Mouse (Mus musculus): Measurements from ENCODE around the gene Ncf2. TPM values are rescaled to one million over a fixed set of nuclear protein-coding genes. Genes with fewer than 3 reads are reported as not detected.

Gene Ncf2
- total and polyA plus RNA-seq, 2 experiments from 2014 or later, result 1.6 to 1.8 TPM

DNA sequence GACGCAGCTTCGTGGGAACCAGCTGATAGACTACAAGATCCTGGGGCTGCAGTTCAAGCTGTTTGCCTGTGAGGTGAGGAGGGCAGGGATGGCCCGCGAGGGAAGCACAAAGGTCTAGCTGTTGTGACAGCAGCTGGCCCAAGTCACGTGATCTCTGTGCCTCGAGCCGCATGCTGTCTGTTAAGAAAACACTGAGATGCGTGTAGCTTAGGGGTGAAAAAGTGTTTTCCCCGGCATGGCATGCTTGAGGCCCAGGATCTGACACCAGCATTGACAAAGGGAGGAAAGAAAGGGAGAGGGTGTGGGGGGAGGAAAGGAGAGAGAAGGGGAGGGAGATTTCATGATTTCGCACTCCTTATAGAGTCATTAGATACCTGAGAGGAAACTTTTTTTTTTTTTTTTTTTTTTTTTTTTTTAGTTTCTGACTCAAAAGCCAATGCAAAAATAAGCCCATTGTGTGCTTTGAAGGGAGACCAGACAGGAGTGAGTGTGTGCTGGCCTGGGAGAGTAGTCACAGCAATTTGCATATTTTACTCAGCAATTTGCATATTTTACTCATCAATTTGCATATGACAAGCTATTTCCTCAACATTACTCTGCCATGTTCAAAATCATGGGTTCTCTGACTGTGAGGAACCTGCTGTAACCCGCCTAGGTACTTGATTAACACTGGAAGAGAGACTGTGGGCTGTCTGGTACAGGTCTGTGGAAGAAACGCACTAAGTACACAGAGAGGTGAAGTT lies 17.2 kb downstream of the Ncf2 start:
- Histone ChIP-seq H3K27ac (ENCODE audit: low read depth, low read length) (no peak overlapping the region), H3K9me3 (ENCODE audit: low read length) (no peaks in the 10 kb centered on the region), H3K27me3 (ENCODE audit: insufficient read depth, low read length) (no peaks in the 10 kb centered on the region), H3K36me3 (ENCODE audit: insufficient read depth, low read length) (no peaks in the 10 kb centered on the region), H3K9ac (replicated peaks; ENCODE audit: low read length, poor library complexity, severe bottlenecking) (no peak overlapping the region), H3K4me3 (ENCODE audit: low read depth, low read length) (no peak overlapping the region), H3K4me2 (ENCODE audit: low read depth, low read length, poor library complexity, severe bottlenecking) (no peak overlapping the region), H3K4me1 (ENCODE audit: insufficient read depth, low read length) (no peaks in the 10 kb centered on the region)
- no peak for TF ChIP-seq CTCF (IDR thresholded peaks at IDR 0.05)
- 18% methylated on average over 12 of the region's 12 CpGs for WGBS
- no peak; the same call in none of the 2 replicates for ATAC-seq (ENCODE audit: low FRiP score)
- DNase-seq (ENCODE audit: low spot score), result peak; percentile 41

DNA sequence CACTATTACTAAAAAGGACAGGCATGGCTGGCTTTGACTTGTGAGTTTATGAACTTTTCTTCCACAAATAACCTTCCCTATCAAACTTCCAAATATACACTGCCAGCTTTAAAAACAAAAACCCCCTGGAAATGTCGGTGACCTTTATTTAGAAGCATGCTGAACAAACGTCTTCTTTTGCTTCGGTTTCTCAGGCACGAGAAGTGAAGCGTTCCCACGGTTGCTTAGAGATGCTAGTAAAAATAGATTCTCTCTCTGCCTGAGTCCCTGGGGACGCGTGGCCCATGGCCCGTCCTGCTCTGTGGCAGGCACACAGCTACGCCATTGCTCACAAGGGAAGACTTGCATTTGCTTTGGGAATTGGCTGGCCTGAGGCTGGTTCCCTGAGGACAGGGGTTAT lies 17.8 kb downstream of the Ncf2 start:
- WGBS, result 15% methylated on average over 10 of the region's 10 CpGs
- no peak overlapping the region for H3K4me2 ChIP-seq (ENCODE audit: low read depth, low read length, poor library complexity, severe bottlenecking)
- no peaks in the 10 kb centered on the region for H3K4me1 ChIP-seq (ENCODE audit: insufficient read depth, low read length)
- no peaks in the 10 kb centered on the region for H3K27me3 ChIP-seq (ENCODE audit: insufficient read depth, low read length)
- H3K9me3 ChIP-seq (ENCODE audit: low read length), result no peaks in the 10 kb centered on the region
- DNase-seq (ENCODE audit: low spot score) (peak; percentile 78), ATAC-seq (ENCODE audit: low FRiP score) (no peak)
- H3K27ac ChIP-seq (ENCODE audit: low read depth, low read length), result no peak overlapping the region
- no peaks in the 10 kb centered on the region for H3K36me3 ChIP-seq (ENCODE audit: insufficient read depth, low read length)
- no peak for TF ChIP-seq CTCF (IDR thresholded peaks at IDR 0.05)
- no peak overlapping the region for H3K9ac ChIP-seq (replicated peaks; ENCODE audit: low read length, poor library complexity, severe bottlenecking)
- no peak overlapping the region for H3K4me3 ChIP-seq (ENCODE audit: low read depth, low read length)

DNA sequence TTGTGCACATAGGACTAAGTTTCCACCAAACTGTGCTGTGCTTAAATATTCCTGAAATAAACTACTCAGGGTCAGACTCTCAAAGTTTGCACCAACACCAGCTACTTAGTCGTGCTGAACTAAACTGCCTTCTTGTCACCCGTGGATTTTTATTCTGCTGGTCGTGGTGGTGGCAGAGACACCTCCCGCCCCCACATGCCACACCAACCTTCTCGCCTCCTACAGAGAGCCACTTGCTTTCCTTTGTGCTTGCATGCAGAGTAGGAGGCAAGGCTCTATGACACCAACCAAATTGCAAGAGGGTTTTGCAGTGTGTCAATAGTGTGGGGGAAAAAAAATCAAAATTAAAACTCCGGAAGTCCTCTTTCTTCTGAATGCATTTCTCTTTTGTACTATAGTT lies 19.6 kb downstream of the Ncf2 start:
- no peak overlapping the region for H3K9ac ChIP-seq (replicated peaks; ENCODE audit: low read length, poor library complexity, severe bottlenecking)
- TF ChIP-seq CTCF (IDR thresholded peaks at IDR 0.05), result no peak
- 83% methylated on average over 6 of the region's 6 CpGs for WGBS
- H3K9me3 ChIP-seq (ENCODE audit: low read length), result no peaks in the 10 kb centered on the region
- H3K4me2 ChIP-seq (ENCODE audit: low read depth, low read length, poor library complexity, severe bottlenecking), result no peak overlapping the region
- no peaks in the 10 kb centered on the region for H3K27me3 ChIP-seq (ENCODE audit: insufficient read depth, low read length)
- no peak for DNase-seq (ENCODE audit: low spot score)
- no peak for ATAC-seq (ENCODE audit: low FRiP score)
- H3K27ac ChIP-seq (ENCODE audit: low read depth, low read length), result no peak overlapping the region
- H3K4me3 ChIP-seq (ENCODE audit: low read depth, low read length), result no peak overlapping the region
- no peaks in the 10 kb centered on the region for H3K36me3 ChIP-seq (ENCODE audit: insufficient read depth, low read length)
- no peaks in the 10 kb centered on the region for H3K4me1 ChIP-seq (ENCODE audit: insufficient read depth, low read length)

DNA sequence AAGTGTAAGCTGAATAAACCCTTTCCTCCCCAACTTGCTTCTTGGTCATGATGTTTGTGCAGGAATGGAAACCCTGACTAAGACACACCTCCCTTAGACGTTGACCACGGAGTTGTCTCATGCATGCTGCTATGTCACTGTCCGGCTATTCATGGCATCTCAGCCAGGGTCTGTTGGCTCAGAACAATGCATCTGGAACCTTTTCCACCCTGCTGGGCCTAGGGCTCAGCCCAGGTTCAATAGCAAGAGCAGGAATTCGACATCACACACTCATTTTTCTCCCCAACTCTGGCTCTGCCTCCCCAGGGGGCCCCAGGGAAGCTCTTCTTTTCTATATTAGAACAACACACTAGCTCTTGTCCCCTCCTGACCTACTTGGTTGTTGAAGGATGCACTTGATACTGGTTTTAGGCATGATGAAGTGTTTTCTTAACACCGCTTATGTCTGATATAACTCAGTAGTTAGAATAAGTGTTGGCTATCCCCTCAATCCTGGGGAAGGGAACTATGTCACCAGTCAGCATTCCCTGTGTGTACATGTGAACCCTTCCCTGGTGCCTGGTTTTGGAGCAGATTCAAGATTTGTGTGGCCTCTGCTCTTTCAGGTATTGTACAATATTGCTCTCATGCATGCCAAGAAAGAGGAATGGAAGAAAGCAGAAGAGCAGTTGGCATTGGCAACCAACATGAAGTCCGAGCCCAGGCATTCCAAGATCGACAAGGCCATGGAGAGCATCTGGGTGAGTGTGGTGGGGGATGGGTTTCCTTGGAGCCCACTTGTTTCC lies 21.1 kb downstream of the Ncf2 start:
- 77% methylated on average over 7 of the region's 7 CpGs for WGBS
- no peak for TF ChIP-seq CTCF (IDR thresholded peaks at IDR 0.05)
- ATAC-seq (ENCODE audit: low FRiP score), result no peak

DNA sequence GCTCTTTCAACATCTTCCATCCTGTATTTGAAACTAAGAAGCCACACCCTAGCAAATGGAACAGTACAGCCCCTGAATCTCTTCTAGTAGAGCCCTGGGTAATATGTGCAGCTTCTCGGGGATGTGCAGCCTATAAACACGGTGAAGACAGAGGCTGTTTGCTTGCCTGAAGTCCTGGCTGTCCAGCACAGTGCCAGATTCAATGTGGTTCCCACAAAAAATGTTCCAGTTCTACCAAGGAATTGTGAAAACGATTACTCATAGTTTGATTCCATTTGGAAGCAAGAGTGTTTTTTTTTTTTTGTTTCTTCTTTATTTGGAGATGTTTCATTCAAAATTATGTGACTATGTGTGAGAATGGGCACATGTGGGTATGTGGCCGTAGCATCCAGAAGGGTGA lies 21.8 kb downstream of the Ncf2 start:
- no peaks in the 10 kb centered on the region for H3K9me3 ChIP-seq (ENCODE audit: low read length)

More for the DNA sequence above, 21.1 kb downstream of the Ncf2 start:
- Histone ChIP-seq H3K9ac (replicated peaks; ENCODE audit: low read length, poor library complexity, severe bottlenecking) (no peak overlapping the region), H3K4me3 (ENCODE audit: low read depth, low read length) (no peak overlapping the region), H3K4me1 (ENCODE audit: insufficient read depth, low read length) (no peaks in the 10 kb centered on the region), H3K9me3 (ENCODE audit: low read length) (no peaks in the 10 kb centered on the region), H3K36me3 (ENCODE audit: insufficient read depth, low read length) (no peaks in the 10 kb centered on the region), H3K27me3 (ENCODE audit: insufficient read depth, low read length) (no peaks in the 10 kb centered on the region), H3K4me2 (ENCODE audit: low read depth, low read length, poor library complexity, severe bottlenecking) (no peak overlapping the region), H3K27ac (ENCODE audit: low read depth, low read length) (no peak overlapping the region)
- no peak for DNase-seq (ENCODE audit: low spot score)

DNA sequence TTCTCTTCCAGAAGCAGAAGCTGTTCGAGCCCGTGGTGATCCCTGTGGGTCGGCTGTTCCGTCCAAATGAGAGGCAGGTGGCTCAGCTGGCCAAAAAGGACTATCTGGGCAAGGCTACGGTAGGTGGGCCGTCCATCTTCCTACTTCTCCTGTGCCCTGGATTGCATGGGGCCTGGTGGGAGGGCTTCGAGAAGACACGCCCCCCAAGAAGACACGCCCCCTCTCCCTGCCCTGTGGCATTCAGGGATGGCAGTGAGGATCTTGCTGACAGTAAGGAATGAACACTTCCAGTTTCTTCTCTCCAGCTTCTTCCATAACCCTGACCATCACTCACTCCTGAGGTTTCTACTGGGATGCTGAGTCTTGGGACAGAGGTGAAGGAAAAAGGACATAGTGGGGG lies 24.2 kb downstream of the Ncf2 start:
- no peak overlapping the region for H3K9ac ChIP-seq (replicated peaks; ENCODE audit: low read length, poor library complexity, severe bottlenecking)
- no peaks in the 10 kb centered on the region for H3K9me3 ChIP-seq (ENCODE audit: low read length)
- no peaks in the 10 kb centered on the region for H3K27me3 ChIP-seq (ENCODE audit: insufficient read depth, low read length)
- no peak for TF ChIP-seq CTCF (IDR thresholded peaks at IDR 0.05)
- no peaks in the 10 kb centered on the region for H3K36me3 ChIP-seq (ENCODE audit: insufficient read depth, low read length)
- whole genome bisulfite sequencing, result 73% methylated on average over 9 of the region's 9 CpGs
- DNase-seq (ENCODE audit: low spot score) (no peak), ATAC-seq (ENCODE audit: low FRiP score) (no peak)
- no peaks in the 10 kb centered on the region for H3K4me1 ChIP-seq (ENCODE audit: insufficient read depth, low read length)
- H3K27ac ChIP-seq (ENCODE audit: low read depth, low read length), result no peak overlapping the region
- H3K4me2 ChIP-seq (ENCODE audit: low read depth, low read length, poor library complexity, severe bottlenecking), result no peak overlapping the region
- no peak overlapping the region for H3K4me3 ChIP-seq (ENCODE audit: low read depth, low read length)

More for the DNA sequence above, 21.8 kb downstream of the Ncf2 start:
- H3K4me1 ChIP-seq (ENCODE audit: insufficient read depth, low read length), result no peaks in the 10 kb centered on the region
- H3K4me3 ChIP-seq (ENCODE audit: low read depth, low read length), result no peak overlapping the region
- H3K27me3 ChIP-seq (ENCODE audit: insufficient read depth, low read length), result no peaks in the 10 kb centered on the region
- H3K4me2 ChIP-seq (ENCODE audit: low read depth, low read length, poor library complexity, severe bottlenecking), result no peak overlapping the region
- no peaks in the 10 kb centered on the region for H3K36me3 ChIP-seq (ENCODE audit: insufficient read depth, low read length)
- no peak for TF ChIP-seq CTCF (IDR thresholded peaks at IDR 0.05)
- 96% methylated on average over 4 of the region's 4 CpGs for WGBS
- DNase-seq (ENCODE audit: low spot score) (no peak), ATAC-seq (ENCODE audit: low FRiP score) (no peak)
- no peak overlapping the region for H3K27ac ChIP-seq (ENCODE audit: low read depth, low read length)
- H3K9ac ChIP-seq (replicated peaks; ENCODE audit: low read length, poor library complexity, severe bottlenecking), result no peak overlapping the region
